In the genomic region with DNA sequence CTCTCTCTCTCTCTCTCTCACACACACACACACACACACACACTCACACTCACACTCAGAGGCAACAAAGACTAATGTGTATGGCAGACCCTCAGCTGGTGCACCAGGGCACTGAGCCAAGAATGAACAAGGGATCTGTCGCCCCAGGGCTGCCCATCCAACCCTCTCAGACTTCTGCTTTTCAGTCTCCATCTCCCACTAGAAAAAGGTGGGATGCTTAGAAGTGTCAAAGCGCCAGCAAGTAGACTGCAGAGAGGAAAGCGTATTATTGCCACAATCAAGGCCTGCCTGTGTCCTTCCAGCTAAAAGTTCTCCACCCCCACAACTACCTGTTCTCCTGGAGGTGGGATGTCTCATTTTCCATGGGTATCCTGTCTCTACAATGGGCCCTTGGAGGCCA, we compare ENCODE assay signal across 8 mouse cellular contexts. TPM values are rescaled to one million over a fixed set of nuclear protein-coding genes. Genes with fewer than 3 reads are reported as not detected.
DNase-seq lines count a peak whose midpoint lies in the region; ATAC-seq and TF ChIP-seq lines count a peak whose summit lies in the region.

No protein-coding gene starts in this region.

- no peak for ATAC-seq in kidney, postnatal 0 days (replicated peaks; ENCODE audit: low FRiP score, low read depth)
- no peak for ATAC-seq in forebrain, embryonic 15.5 days (replicated peaks)
- no peak for ATAC-seq in limb, embryonic 15.5 days (ENCODE audit: insufficient number of reproducible peaks, low FRiP score, low TSS enrichment, low read depth)

- no peak overlapping the region for H3K27ac ChIP-seq in kidney, postnatal 0 days
- no peak overlapping the region for H3K27ac ChIP-seq in forebrain, embryonic 15.5 days (replicated peaks)
- no peak overlapping the region for H3K27ac ChIP-seq in limb, embryonic 15.5 days
- no peak overlapping the region; the same call in 1 of the 2 replicates for H3K27ac ChIP-seq in layer of hippocampus, adult 2 months

- H3K9ac ChIP-seq in kidney, postnatal 0 days (ENCODE audit: low read depth, low read length), result 0 out of 2 replicates have a peak overlapping the region, but pooled peaks have one; percentile 91
- H3K9ac ChIP-seq in forebrain, embryonic 15.5 days (replicated peaks), result no peak overlapping the region
- no peak overlapping the region for H3K9ac ChIP-seq in limb, embryonic 15.5 days

- no peak for TF ChIP-seq CTCF in kidney, postnatal 0 days (IDR thresholded peaks at IDR 0.05; ENCODE audit: low read depth)
- no peak for TF ChIP-seq CTCF in layer of hippocampus, adult 2 months (conservative IDR thresholded peaks at IDR 0.05)

- intact Hi-C loops in left cerebral cortex, postnatal 10 days (cut with DNase I), result no loop called here

- H3K27me3 ChIP-seq in kidney, postnatal 0 days (ENCODE audit: insufficient read depth, low read length), result no peaks in the 10 kb centered on the region
- no peaks in the 10 kb centered on the region for H3K27me3 ChIP-seq in forebrain, embryonic 15.5 days
- no peaks in the 10 kb centered on the region for H3K27me3 ChIP-seq in limb, embryonic 15.5 days

- no peak for DNase-seq in kidney, postnatal 0 days (ENCODE audit: low spot score)
- no peak for DNase-seq in kidney, postnatal 10 days
- peak; percentile 30 for DNase-seq in MEL-GATA-1-ER (ENCODE audit: extremely low read depth, low read depth)
- no peak for DNase-seq in layer of hippocampus, adult 2 months (ENCODE audit: low spot score in 2 of 2)
- DNase-seq in ovary, postnatal 36 days (ENCODE audit: low spot score), result no peak
- no peak for DNase-seq in left cerebral cortex, postnatal 10 days (ENCODE audit: extremely low spot score in 1 of 2, low spot score in 2 of 2)

- WGBS in kidney, postnatal 0 days, result 83% methylated on average over 3 of the region's 3 CpGs
- 53% methylated on average over 3 of the region's 3 CpGs for WGBS in forebrain, embryonic 15.5 days
- WGBS in limb, embryonic 15.5 days, result 74% methylated on average over 3 of the region's 3 CpGs

- H3K36me3 ChIP-seq in kidney, postnatal 0 days (ENCODE audit: insufficient read depth, low read length), result no peaks in the 10 kb centered on the region
- H3K36me3 ChIP-seq in forebrain, embryonic 15.5 days, result no peaks in the 10 kb centered on the region
- H3K36me3 ChIP-seq in limb, embryonic 15.5 days, result 0 out of 2 replicates have a peak, but pooled peaks cover 4% of the 10 kb centered on the region

- no peaks in the 10 kb centered on the region for H3K9me3 ChIP-seq in kidney, postnatal 0 days (replicated peaks; ENCODE audit: low read length)
- no peaks in the 10 kb centered on the region for H3K9me3 ChIP-seq in forebrain, embryonic 15.5 days
- H3K9me3 ChIP-seq in limb, embryonic 15.5 days, result no peaks in the 10 kb centered on the region

- peak overlapping the region; percentile 94 for H3K4me2 ChIP-seq in kidney, postnatal 0 days (ENCODE audit: low read length)
- peak overlapping the region; percentile 96; the same call in 1 of the 2 replicates for H3K4me2 ChIP-seq in forebrain, embryonic 15.5 days (replicated peaks)
- peak overlapping the region; percentile 76; the same call in 1 of the 2 replicates for H3K4me2 ChIP-seq in limb, embryonic 15.5 days

- H3K4me1 ChIP-seq in kidney, postnatal 0 days (replicated peaks; ENCODE audit: insufficient read depth, low read length), result peaks cover 17% of the 10 kb centered on the region; the same call in 1 of the 2 replicates
- H3K4me1 ChIP-seq in forebrain, embryonic 15.5 days, result peaks cover 44% of the 10 kb centered on the region
- peaks cover 36% of the 10 kb centered on the region for H3K4me1 ChIP-seq in limb, embryonic 15.5 days

- no peak overlapping the region for H3K4me3 ChIP-seq in kidney, postnatal 0 days (replicated peaks; ENCODE audit: low read depth, low read length)
- H3K4me3 ChIP-seq in forebrain, embryonic 15.5 days, result peak overlapping the region; percentile 90; the same call in 1 of the 2 replicates
- H3K4me3 ChIP-seq in limb, embryonic 15.5 days, result peak overlapping the region; percentile 92; the same call in 1 of the 2 replicates
- no peak overlapping the region; the same call in 1 of the 2 replicates for H3K4me3 ChIP-seq in layer of hippocampus, adult 2 months

RNA-seq across cellular contexts. Expression of a gene that starts 1.4 kb away (rescaled TPM):
- polyA plus RNA-seq in kidney, postnatal 0 days (2015; fragmentation: Nextera tagmentation; extraction: Ambion mirVana), result 71.3 and 77.0 TPM in 2 replicates
- 21.1 and 23.1 TPM in 2 replicates for polyA plus RNA-seq in forebrain, embryonic 15.5 days (2015; fragmentation: Nextera tagmentation; extraction: Ambion mirVana)
- 64.6 and 76.8 TPM in 2 replicates for polyA plus RNA-seq in limb, embryonic 15.5 days (2015; fragmentation: Nextera tagmentation; extraction: Ambion mirVana)
- 10 to 100 TPM; 14.8 to 15.3 TPM for total RNA-seq in layer of hippocampus, adult 2 months (2021)
- total RNA-seq in left cerebral cortex, postnatal 10 days (2021), result 10 to 100 TPM; 11.1 to 12.9 TPM

RNA-seq across cellular contexts. Expression of a gene that starts 27.2 kb away (rescaled TPM):
- 122 and 127 TPM in 2 replicates for polyA plus RNA-seq in kidney, postnatal 0 days (2015; fragmentation: Nextera tagmentation; extraction: Ambion mirVana)
- 21.1 and 22.0 TPM in 2 replicates for polyA plus RNA-seq in forebrain, embryonic 15.5 days (2015; fragmentation: Nextera tagmentation; extraction: Ambion mirVana)
- polyA plus RNA-seq in limb, embryonic 15.5 days (2015; fragmentation: Nextera tagmentation; extraction: Ambion mirVana), result 56.0 and 62.4 TPM in 2 replicates
- 10 to 100 TPM; 17.9 to 20.3 TPM for total RNA-seq in layer of hippocampus, adult 2 months (2021)
- 10 to 100 TPM; 23.8 to 23.9 TPM for total RNA-seq in left cerebral cortex, postnatal 10 days (2021)

RNA-seq across cellular contexts. Expression of a gene that starts 34.1 kb away (rescaled TPM):
- 41.8 and 44.8 TPM in 2 replicates for polyA plus RNA-seq in kidney, postnatal 0 days (2015; fragmentation: Nextera tagmentation; extraction: Ambion mirVana)
- 0.68 and 0.98 TPM in 2 replicates for polyA plus RNA-seq in forebrain, embryonic 15.5 days (2015; fragmentation: Nextera tagmentation; extraction: Ambion mirVana)
- 1.9 and 2.0 TPM in 2 replicates for polyA plus RNA-seq in limb, embryonic 15.5 days (2015; fragmentation: Nextera tagmentation; extraction: Ambion mirVana)
- total RNA-seq in layer of hippocampus, adult 2 months (2021), result 1 to 10 TPM; 1.7 TPM
- 1 to 10 TPM; 2.4 to 2.8 TPM for total RNA-seq in left cerebral cortex, postnatal 10 days (2021)

Comparison
In these comparisons a context has a peak if more than half of its experiments do, and no peak if none do; other contexts are left out.
1. H3K4me3 ChIP-seq: peak in forebrain, embryonic 15.5 days (single experiment) and limb, embryonic 15.5 days (single experiment); none in kidney, postnatal 0 days (single experiment) and layer of hippocampus, adult 2 months (single experiment).
2. RNA of a gene that starts 34.1 kb away (polyA plus RNA-seq): 41.8 to 44.8 TPM in kidney, postnatal 0 days; 1.9 to 2.0 TPM in limb, embryonic 15.5 days and 0.68 to 0.98 TPM in forebrain, embryonic 15.5 days; every median in the first group is over 10 times any median in the second.
3. Peak in every context shown above with its lines, with median percentiles within 50 percentile points of each other: H3K4me2 ChIP-seq.